Mouse (Mus musculus) layer of hippocampus, postnatal 14 days (tissue): Measurements from ENCODE around the gene Vipr1. TPM values are rescaled to one million over a fixed set of nuclear protein-coding genes. Genes with fewer than 3 reads are reported as not detected.
"Not testable (repeated sequence)": the region's sequence is repeated elsewhere in the genome, so short reads cannot be mapped to it uniquely, and the experiment has no call there.

Source experiments
- DNase-seq, 2 experiments: peaks; one replicate each; pipeline ENCODE4 v3.0.0; 2021 to 2022; ENCODE audit warnings: low spot score in 2 of 2, mixed read lengths in 1 of 2
- long read RNA-seq, 2 experiments: library from polyadenylated mRNA; stranded (forward); transcript quantifications; one replicate each; pipeline ENCODE4 v2.0.0; 2021
- total RNA-seq, 2 experiments: library from RNA; stranded (reverse); gene quantifications; 2 replicates each; pipeline ENCODE4 v1.2.3; 2021

Vipr1 gene
- total RNA-seq: 10 to 100 TPM; 10.6 TPM
- long read RNA-seq, experiment 1, partial matches to known transcripts: 0 of 1 reads
- long read RNA-seq, experiment 1, other reads (novel, unspliced or antisense): 0 of 1 reads
- long read RNA-seq, experiment 2, partial matches to known transcripts: 1 of 5 reads
- long read RNA-seq, experiment 2, other reads (novel, unspliced or antisense): 4 of 5 reads

GRCm38 (mm10) chr9:121642401-121643181 lies at the start of gene Vipr1:
Vipr1 (plus strand) TSS chr9:121642716.
- DNase-seq: peak; percentile 78 to 88

DNA sequence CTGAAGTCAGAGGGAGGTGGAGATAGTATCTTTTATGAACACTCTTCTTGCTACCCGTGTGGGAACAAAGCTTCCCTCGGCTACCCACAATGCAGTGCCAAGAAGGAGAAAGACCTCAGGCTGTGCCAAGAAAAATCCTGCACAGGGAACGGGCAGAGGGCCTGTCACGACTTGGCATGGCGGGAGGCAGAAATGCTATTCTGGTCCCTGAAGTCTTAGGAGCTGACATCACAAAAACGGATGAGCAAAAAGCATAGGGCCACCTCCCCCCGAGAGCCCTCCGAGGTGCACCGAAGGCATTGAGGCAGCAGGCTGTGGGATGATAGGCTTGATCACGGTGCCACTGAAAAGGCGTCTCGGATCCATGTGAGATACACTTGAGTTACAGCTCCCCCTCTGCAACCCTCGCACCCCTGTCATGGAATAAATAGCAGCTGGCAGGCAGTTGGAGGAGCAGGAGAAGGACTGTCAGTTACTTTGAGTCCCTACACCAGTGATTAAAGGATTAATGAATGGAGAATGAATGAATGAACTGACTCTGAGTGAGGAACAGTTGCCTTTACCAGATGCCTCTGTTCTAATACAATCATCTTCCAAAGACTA lies 49.5 kb upstream of the Vipr1 start:
- no peak for DNase-seq

GRCm38 (mm10) chr9:121593768-121594167 lies 48.7 kb upstream of the Vipr1 start:
- not testable (repeated sequence) for DNase-seq

- no peak for DNase-seq
These were observed 47.7 kb upstream of the Vipr1 start for GRCm38 (mm10) chr9:121594771-121595170.

GRCm38 (mm10) chr9:121598106-121598505 lies 44.4 kb upstream of the Vipr1 start:
- no peak for DNase-seq

- DNase-seq: no peak
These were observed 43.0 kb upstream of the Vipr1 start for GRCm38 (mm10) chr9:121599551-121599950.

DNA sequence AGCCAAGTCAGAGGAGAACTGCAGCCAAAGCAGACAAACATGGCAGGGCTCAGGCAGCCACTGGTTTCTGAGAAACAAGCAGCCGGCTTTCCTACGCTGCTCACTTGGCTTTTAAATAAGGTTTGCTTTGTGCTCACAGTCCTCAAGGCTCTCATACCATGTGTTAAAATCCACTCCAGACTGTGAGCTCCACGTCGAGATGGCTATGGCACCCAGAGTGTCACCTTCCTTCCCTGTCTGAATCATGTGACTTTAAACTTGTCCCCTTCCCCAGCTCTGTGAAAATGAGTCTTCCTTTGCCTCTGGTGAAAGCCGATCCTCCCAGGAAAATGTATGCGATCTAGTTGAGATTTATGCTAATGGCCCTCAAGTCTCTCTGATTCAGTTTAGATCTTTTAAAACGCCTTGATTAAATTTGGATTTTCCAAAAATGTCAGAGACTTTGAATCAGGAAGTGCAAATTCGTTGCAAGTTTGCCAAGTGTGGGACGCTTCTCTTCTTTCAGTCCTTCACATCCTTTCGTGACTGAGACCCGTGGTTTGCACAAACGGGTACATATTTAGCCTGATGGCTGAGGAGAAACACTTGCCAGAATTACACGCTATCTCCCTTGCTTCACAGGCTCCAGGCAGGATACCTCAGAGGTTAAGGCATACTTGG lies 42.2 kb upstream of the Vipr1 start:
- DNase-seq: peak; percentile 29 to 34

DNA sequence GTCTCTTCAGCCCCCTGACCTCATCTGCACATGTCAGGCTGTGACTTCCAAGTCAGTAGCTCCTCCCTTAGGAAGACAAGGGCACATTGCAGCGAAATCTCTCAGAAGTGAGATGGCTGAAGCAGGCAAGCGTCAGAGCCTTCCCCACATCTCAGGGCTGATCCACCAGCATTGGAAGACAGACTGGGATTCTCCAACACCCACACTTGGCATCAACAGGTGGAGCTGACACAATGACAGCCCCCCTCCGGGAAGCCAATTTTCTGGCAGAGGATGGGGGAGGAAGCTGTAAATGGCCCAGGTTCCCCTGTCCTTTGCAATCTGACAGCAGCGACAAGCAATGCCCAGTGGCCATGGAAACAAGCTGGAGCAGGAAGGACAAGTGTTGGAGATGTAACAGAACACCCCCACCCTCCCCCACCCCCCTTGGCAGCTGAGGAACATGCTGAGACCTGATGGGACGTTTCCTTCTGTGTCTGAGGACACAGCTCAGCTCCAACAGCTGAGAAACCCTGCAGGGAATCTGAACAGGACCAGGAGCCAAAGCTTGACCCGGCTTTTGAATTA lies 41.6 kb upstream of the Vipr1 start:
- DNase-seq: peak; percentile 58 to 62

GRCm38 (mm10) chr9:121602381-121602780 lies 40.1 kb upstream of the Vipr1 start:
- DNase-seq: peak in 1 of 2 experiments; percentile 26

DNA sequence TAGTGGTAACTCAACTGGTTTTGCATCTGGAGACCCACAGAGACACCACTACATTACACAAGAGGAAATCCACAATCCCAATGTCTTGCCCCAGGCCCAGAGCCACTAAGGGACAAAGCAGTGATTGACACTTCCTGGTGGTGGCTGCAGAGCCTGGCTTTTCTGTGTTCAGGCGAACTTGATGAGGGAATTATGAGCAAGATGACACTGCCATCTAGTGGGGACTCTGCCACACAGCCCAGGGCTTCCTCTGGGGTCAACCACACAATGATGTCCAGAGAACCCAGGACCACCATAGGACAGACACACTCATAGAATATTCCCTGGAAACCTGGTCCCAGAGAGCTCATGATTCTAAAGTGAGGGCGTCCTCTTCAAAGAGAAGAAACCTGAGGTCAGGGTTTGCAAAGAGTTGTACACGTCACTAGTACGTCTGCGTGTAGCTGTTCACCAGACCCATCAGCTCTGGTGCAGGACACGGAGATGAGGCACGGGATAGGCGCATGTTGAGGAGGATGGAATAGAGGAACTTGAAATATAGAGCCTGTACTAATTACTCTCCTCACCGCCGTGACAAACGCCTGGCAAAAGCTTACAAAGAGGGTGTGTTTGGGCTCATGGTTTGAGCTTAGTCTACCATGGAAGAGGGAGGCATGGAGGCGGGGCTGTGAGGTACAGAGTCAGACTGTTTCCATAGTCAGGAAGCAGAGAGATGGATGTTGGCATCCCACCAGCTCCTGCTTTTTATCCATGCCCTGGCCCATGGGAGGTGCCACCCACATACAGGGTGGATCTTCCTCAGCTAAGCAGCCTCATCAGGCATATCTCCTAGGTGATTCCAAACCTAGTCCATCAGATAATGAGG lies 36.9 kb upstream of the Vipr1 start:
- DNase-seq: peak; percentile 78 to 87

GRCm38 (mm10) chr9:121606498-121607096 lies 35.9 kb upstream of the Vipr1 start:
- DNase-seq: no peak

DNA sequence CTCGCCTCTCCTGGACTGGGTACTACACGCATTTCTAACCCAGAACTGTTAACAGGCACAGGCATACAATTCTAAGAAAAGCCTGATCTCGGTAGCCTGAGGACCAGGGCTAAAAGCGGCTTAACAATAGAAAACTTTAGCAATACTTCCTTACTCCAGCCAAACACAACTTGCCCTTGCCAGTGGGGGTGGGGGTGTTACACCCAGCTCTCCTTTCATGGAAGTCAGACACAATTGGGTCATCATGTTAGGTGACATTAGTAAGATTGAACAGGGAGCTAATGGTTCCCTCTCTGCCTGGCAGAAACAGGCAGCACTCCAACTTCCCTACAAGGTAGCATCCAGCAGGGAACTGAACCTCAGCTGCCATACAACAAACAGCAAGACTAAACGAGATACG lies 33.1 kb upstream of the Vipr1 start:
- no peak for DNase-seq

- no peak for DNase-seq
These were observed 29.3 kb upstream of the Vipr1 start for GRCm38 (mm10) chr9:121613192-121613591.

GRCm38 (mm10) chr9:121614241-121614757 lies 28.2 kb upstream of the Vipr1 start:
- no peak for DNase-seq

GRCm38 (mm10) chr9:121616471-121616870 lies 26.0 kb upstream of the Vipr1 start:
- no peak for DNase-seq

- DNase-seq: no peak
These were observed 23.1 kb upstream of the Vipr1 start for GRCm38 (mm10) chr9:121619441-121619840.

DNA sequence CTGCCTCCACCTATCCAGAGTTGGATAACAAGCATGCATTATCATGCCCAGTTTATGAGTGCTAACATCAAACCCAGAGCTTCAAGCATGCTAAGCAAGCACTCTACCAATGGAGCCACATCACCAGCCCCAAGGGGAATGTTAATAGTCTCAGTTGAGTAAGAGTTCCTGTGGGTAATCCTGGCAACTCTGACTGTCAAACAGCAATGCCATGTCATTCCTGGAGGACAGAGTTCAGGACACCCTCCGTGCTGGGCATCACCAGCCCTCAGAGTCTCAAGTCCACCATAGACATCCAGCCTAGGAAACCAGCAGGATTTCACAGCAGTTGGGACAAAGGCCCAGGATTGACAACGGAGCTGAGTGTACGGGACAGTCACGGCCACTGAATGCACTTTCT lies 19.3 kb upstream of the Vipr1 start:
- DNase-seq: no peak

- no peak for DNase-seq
These were observed 17.6 kb upstream of the Vipr1 start for GRCm38 (mm10) chr9:121624920-121625319.

DNA sequence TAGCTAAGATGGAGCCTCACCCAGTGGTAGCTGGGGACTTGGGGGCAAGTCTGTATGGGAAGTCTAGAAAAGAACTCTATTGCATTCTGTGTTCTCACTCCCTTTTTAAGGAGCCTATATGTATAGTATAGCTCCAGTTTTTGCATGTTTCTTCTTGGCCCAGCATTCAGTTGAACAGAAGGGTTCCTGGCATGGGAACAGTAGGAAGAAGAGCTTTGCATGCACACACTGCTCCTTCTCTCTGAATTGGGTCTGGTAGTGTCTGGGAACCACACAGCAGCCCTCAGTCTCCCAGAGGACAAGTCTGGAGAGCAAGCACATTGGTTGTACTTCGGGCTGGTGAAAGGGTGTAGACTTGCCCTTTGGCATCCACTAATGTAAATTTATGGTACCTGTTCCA lies 11.9 kb upstream of the Vipr1 start:
- no peak for DNase-seq

GRCm38 (mm10) chr9:121631946-121632345 lies 10.6 kb upstream of the Vipr1 start:
- no peak for DNase-seq
